Mouse (Mus musculus) kidney, adult 2 months (tissue): ENCODE data around the gene Hoxd10.

Source experiments
- CTCF ChIP-seq: fragments of 200-500 bp; conservative IDR thresholded peaks from 2 replicates; pipeline ENCODE4 v1.5.1; 2011; ENCODE audit warnings: low read depth, mild to moderate bottlenecking, control low read depth, low read length, moderate library complexity, mixed read lengths; ENCODE audit not compliant: insufficient read depth, insufficient read length
- POLR2A ChIP-seq: fragments of 200-500 bp; IDR thresholded peaks from one replicate; pipeline ENCODE4 v1.6.1; 2011; ENCODE audit warnings: low read depth, low read length, control low read depth

- TF ChIP-seq CTCF (no peak), POLR2A (no peak)
Observed at GRCm38 (mm10) chr2:74679980-74680379, 11.7 kb upstream of the Hoxd10 start.
